Mouse (Mus musculus): ENCODE results near the gene Unc45b. TPM values are rescaled to one million over a fixed set of nuclear protein-coding genes. Genes with fewer than 3 reads are reported as not detected.
"Not testable (repeated sequence)": the region's sequence is repeated elsewhere in the genome, so short reads cannot be mapped to it uniquely, and the experiment has no call there.

The Unc45b gene
- total RNA-seq, 1 experiment from 2014 or later, result not detected

- ATAC-seq (ENCODE audit: extremely low read depth, insufficient number of reproducible peaks, low FRiP score, poor library complexity, severe bottlenecking), result 0 out of 2 replicates have a peak, but pooled peaks have one; percentile 8
Observed at GRCm38 (mm10) chr11:82889524-82890341, 20.6 kb upstream of the Unc45b start.

- peak; percentile 93 for ATAC-seq (ENCODE audit: extremely low read depth, insufficient number of reproducible peaks, low FRiP score, poor library complexity, severe bottlenecking)
Observed at GRCm38 (mm10) chr11:82890342-82890762, 20.0 kb upstream of the Unc45b start, which contains the start of gene Rad51d. TSS of gene Rad51d (minus strand) at chr11:82890614.

GRCm38 (mm10) chr11:82891936-82892335, 18.4 kb upstream of the Unc45b start, which contains the start of gene Fndc8:
TSS of gene Fndc8 (plus strand) at chr11:82892124.
- no peak for ATAC-seq (ENCODE audit: extremely low read depth, insufficient number of reproducible peaks, low FRiP score, poor library complexity, severe bottlenecking)

- ATAC-seq (ENCODE audit: extremely low read depth, insufficient number of reproducible peaks, low FRiP score, poor library complexity, severe bottlenecking), result no peak
Observed at GRCm38 (mm10) chr11:82897478-82897877, 12.9 kb upstream of the Unc45b start.

- no peak for ATAC-seq (ENCODE audit: extremely low read depth, insufficient number of reproducible peaks, low FRiP score, poor library complexity, severe bottlenecking)
Observed at GRCm38 (mm10) chr11:82899720-82900119, 10.6 kb upstream of the Unc45b start.

- ATAC-seq (ENCODE audit: extremely low read depth, insufficient number of reproducible peaks, low FRiP score, poor library complexity, severe bottlenecking), result no peak
Observed at GRCm38 (mm10) chr11:82901606-82902310, 8.6 kb upstream of the Unc45b start.

GRCm38 (mm10) chr11:82904952-82905351, 5.4 kb upstream of the Unc45b start:
- no peak for ATAC-seq (ENCODE audit: extremely low read depth, insufficient number of reproducible peaks, low FRiP score, poor library complexity, severe bottlenecking)

GRCm38 (mm10) chr11:82905816-82906215, 4.5 kb upstream of the Unc45b start:
- ATAC-seq (ENCODE audit: extremely low read depth, insufficient number of reproducible peaks, low FRiP score, poor library complexity, severe bottlenecking), result no peak

- ATAC-seq (ENCODE audit: extremely low read depth, insufficient number of reproducible peaks, low FRiP score, poor library complexity, severe bottlenecking), result peak; percentile 92
Observed at GRCm38 (mm10) chr11:82907651-82908607, 2.4 kb upstream of the Unc45b start, which contains the start of gene Nle1. TSS of gene Nle1 (minus strand) at chr11:82908411.

- ATAC-seq (ENCODE audit: extremely low read depth, insufficient number of reproducible peaks, low FRiP score, poor library complexity, severe bottlenecking), result no peak
Observed at GRCm38 (mm10) chr11:82908608-82908989, 1.8 kb upstream of the Unc45b start.

- ATAC-seq (ENCODE audit: extremely low read depth, insufficient number of reproducible peaks, low FRiP score, poor library complexity, severe bottlenecking), result no peak
Observed at GRCm38 (mm10) chr11:82910679-82911389, 484 bp downstream of the Unc45b start.

GRCm38 (mm10) chr11:82914711-82915352, 4.5 kb downstream of the Unc45b start:
- peak; percentile 80 for ATAC-seq (ENCODE audit: extremely low read depth, insufficient number of reproducible peaks, low FRiP score, poor library complexity, severe bottlenecking)

GRCm38 (mm10) chr11:82920768-82921167, 10.4 kb downstream of the Unc45b start:
- no peak for ATAC-seq (ENCODE audit: extremely low read depth, insufficient number of reproducible peaks, low FRiP score, poor library complexity, severe bottlenecking)

GRCm38 (mm10) chr11:82921691-82922090, 11.3 kb downstream of the Unc45b start:
- no peak for ATAC-seq (ENCODE audit: extremely low read depth, insufficient number of reproducible peaks, low FRiP score, poor library complexity, severe bottlenecking)

- ATAC-seq (ENCODE audit: extremely low read depth, insufficient number of reproducible peaks, low FRiP score, poor library complexity, severe bottlenecking), result not testable (repeated sequence)
Observed at GRCm38 (mm10) chr11:82923910-82924309, 13.6 kb downstream of the Unc45b start.

GRCm38 (mm10) chr11:82928897-82929632, 18.7 kb downstream of the Unc45b start:
- ATAC-seq (ENCODE audit: extremely low read depth, insufficient number of reproducible peaks, low FRiP score, poor library complexity, severe bottlenecking), result no peak

GRCm38 (mm10) chr11:82929633-82929950, 19.2 kb downstream of the Unc45b start:
- no peak for ATAC-seq (ENCODE audit: extremely low read depth, insufficient number of reproducible peaks, low FRiP score, poor library complexity, severe bottlenecking)
